ENCODE assay signal across 8 mouse cellular contexts in genomic region chr8:45874945-45875626, GRCm38 (mm10). TPM values are rescaled to one million over a fixed set of nuclear protein-coding genes. Genes with fewer than 3 reads are reported as not detected.
DNase-seq lines count a peak whose midpoint lies in the region; ATAC-seq and TF ChIP-seq lines count a peak whose summit lies in the region.

No protein-coding gene starts in this region.

- peak; percentile 85 for ATAC-seq in midbrain, embryonic 14.5 days (ENCODE audit: low FRiP score, low TSS enrichment)
- peak; percentile 87 for ATAC-seq in stomach, postnatal 0 days (ENCODE audit: low FRiP score, low TSS enrichment)

- H3K36me3 ChIP-seq in kidney, adult 2 months (ENCODE audit: control insufficient read depth, insufficient read depth, low read length): no peaks in the 10 kb centered on the region
- H3K36me3 ChIP-seq in midbrain, embryonic 14.5 days (ENCODE audit: control insufficient read depth, insufficient read depth, low read length): no peaks in the 10 kb centered on the region
- H3K36me3 ChIP-seq in stomach, postnatal 0 days (ENCODE audit: control insufficient read depth, insufficient read depth, low read length): no peaks in the 10 kb centered on the region

- no peak overlapping the region for H3K4me3 ChIP-seq in kidney, adult 2 months (ENCODE audit: insufficient read depth, low read depth, low read length)
- H3K4me3 ChIP-seq in midbrain, embryonic 14.5 days (replicated peaks; ENCODE audit: low read depth, low read length): no peak overlapping the region
- H3K4me3 ChIP-seq in stomach, postnatal 0 days (ENCODE audit: low read depth, low read length): no peak overlapping the region

- DNase-seq in cerebellum, adult 11-12 months: peak; percentile 8
- DNase-seq in fat pad, adult 2 months (ENCODE audit: extremely low read depth, low read depth, low spot score): peak; percentile 97
- peak; percentile 95 for DNase-seq in heart, adult 9 months (ENCODE audit: low spot score in 2 of 2)
- DNase-seq in kidney, adult 2 months: peak; percentile 93
- peak; percentile 36 to 50 for DNase-seq in left cerebral cortex, postnatal 25 days (ENCODE audit: low spot score in 2 of 2)
- DNase-seq in midbrain, embryonic 14.5 days: peak; percentile 88
- DNase-seq in stomach, postnatal 0 days (ENCODE audit: low spot score): peak; percentile 86
- DNase-seq in thymus, postnatal 25 days: no peak

- no peaks in the 10 kb centered on the region for H3K9me3 ChIP-seq in midbrain, embryonic 14.5 days (ENCODE audit: control insufficient read depth, low read length)
- no peaks in the 10 kb centered on the region for H3K9me3 ChIP-seq in stomach, postnatal 0 days (ENCODE audit: control insufficient read depth, low read length)

- intact Hi-C loops in left cerebral cortex, postnatal 25 days (cut with DNase I): no loop called here

- WGBS in kidney, adult 2 months: 39% methylated on average over 10 of the region's 10 CpGs
- WGBS in midbrain, embryonic 14.5 days: 9% methylated on average over 10 of the region's 10 CpGs
- WGBS in stomach, postnatal 0 days: 23% methylated on average over 10 of the region's 10 CpGs

- peak overlapping the region; percentile 42 for H3K27ac ChIP-seq in kidney, adult 2 months (ENCODE audit: insufficient read depth, low read depth, low read length)
- H3K27ac ChIP-seq in midbrain, embryonic 14.5 days (replicated peaks; ENCODE audit: low read depth, low read length): peak overlapping the region; percentile 68
- peak overlapping the region; percentile 82 for H3K27ac ChIP-seq in stomach, postnatal 0 days (replicated peaks)

- H3K4me1 ChIP-seq in kidney, adult 2 months (ENCODE audit: control insufficient read depth, insufficient read depth, low read length): no peaks in the 10 kb centered on the region
- peaks cover 5% of the 10 kb centered on the region; the same call in 1 of the 2 replicates for H3K4me1 ChIP-seq in midbrain, embryonic 14.5 days (ENCODE audit: control insufficient read depth, insufficient read depth, low read length)
- H3K4me1 ChIP-seq in stomach, postnatal 0 days (replicated peaks; ENCODE audit: control insufficient read depth, insufficient read depth): peaks cover 4% of the 10 kb centered on the region; the same call in 1 of the 2 replicates

- TF ChIP-seq EP300 in stomach, postnatal 0 days (optimal IDR thresholded peaks at IDR 0.05): peak; percentile 35

- H3K4me2 ChIP-seq in midbrain, embryonic 14.5 days (ENCODE audit: low read length): peak overlapping the region; percentile 25; the same call in 1 of the 2 replicates
- H3K4me2 ChIP-seq in stomach, postnatal 0 days (replicated peaks; ENCODE audit: low read depth): peak overlapping the region; percentile 25

- no peak for TF ChIP-seq POLR2A in kidney, adult 2 months (IDR thresholded peaks at IDR 0.05; ENCODE audit: low read depth, low read length)

- no peak overlapping the region; the same call in 1 of the 2 replicates for H3K9ac ChIP-seq in midbrain, embryonic 14.5 days (replicated peaks; ENCODE audit: low read length)
- no peak overlapping the region for H3K9ac ChIP-seq in stomach, postnatal 0 days (ENCODE audit: low read length)

- H3K27me3 ChIP-seq in kidney, adult 2 months (replicated peaks; ENCODE audit: control insufficient read depth, insufficient read depth, low read length): no peaks in the 10 kb centered on the region
- H3K27me3 ChIP-seq in midbrain, embryonic 14.5 days (ENCODE audit: control insufficient read depth, insufficient read depth, low read length): no peaks in the 10 kb centered on the region
- H3K27me3 ChIP-seq in stomach, postnatal 0 days (ENCODE audit: control insufficient read depth, insufficient read depth, low read length): no peaks in the 10 kb centered on the region

- TF ChIP-seq CTCF in kidney, adult 2 months (conservative IDR thresholded peaks at IDR 0.05; ENCODE audit: insufficient read depth, insufficient read length, low read depth, low read length): no peak
- TF ChIP-seq CTCF in stomach, postnatal 0 days (IDR thresholded peaks at IDR 0.05; ENCODE audit: low read depth): no peak

RNA-seq across cellular contexts. Expression of gene Pdlim3, which starts 10.2 kb away (rescaled TPM):
- 5.7 and 10.5 TPM in 2 replicates for polyA plus RNA-seq in kidney, adult 2 months (2012; rRNA removed)
- 1 to 10 TPM; 2.7 TPM for total RNA-seq in left cerebral cortex, postnatal 25 days (2021)
- polyA plus RNA-seq in midbrain, embryonic 14.5 days (2014; fragmentation: Nextera tagmentation; extraction: Ambion mirVana): 30.5 and 30.7 TPM in 2 replicates
- 253 and 256 TPM in 2 replicates for polyA plus RNA-seq in stomach, postnatal 0 days (2015; fragmentation: Nextera tagmentation; extraction: Ambion mirVana)

RNA-seq across cellular contexts. Expression of gene Ccdc110, which starts 59.3 kb away (rescaled TPM):
- polyA plus RNA-seq in kidney, adult 2 months (2012; rRNA removed): not detected in 2 replicates
- total RNA-seq in left cerebral cortex, postnatal 25 days (2021): 1 to 10 TPM; 1.3 to 1.4 TPM
- 0.26 and 0.29 TPM in 2 replicates for polyA plus RNA-seq in midbrain, embryonic 14.5 days (2014; fragmentation: Nextera tagmentation; extraction: Ambion mirVana)
- polyA plus RNA-seq in stomach, postnatal 0 days (2015; fragmentation: Nextera tagmentation; extraction: Ambion mirVana): 0.11 TPM in 1 of 2 replicates, not detected in the other
